Mouse (Mus musculus): ENCODE results near the gene Zfp446.

DNA sequence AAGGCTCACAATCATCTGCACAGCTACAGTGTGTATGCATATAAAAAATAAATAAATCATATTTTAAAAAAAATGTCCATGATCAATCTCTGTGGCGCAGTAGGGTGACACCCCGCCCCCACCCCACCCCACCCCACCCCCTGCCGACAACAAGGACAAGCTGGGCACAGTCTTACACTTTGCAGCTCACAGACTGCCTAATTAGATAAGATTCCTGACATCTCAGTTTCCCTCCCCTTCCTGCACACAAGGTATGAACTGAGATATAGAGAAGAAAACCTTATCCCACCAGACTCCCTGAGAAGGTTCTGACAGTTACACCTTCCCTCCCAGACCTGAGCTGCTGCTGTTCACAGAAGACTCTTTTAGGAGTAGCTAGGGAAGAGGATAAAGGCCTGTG, 42.8 kb upstream of the Zfp446 start:
- TF ChIP-seq UBTF (IDR thresholded peaks at IDR 0.05; ENCODE audit: low read depth, low read length) (no peak), CTCF (conservative IDR thresholded peaks at IDR 0.05 in 1 of 2, IDR thresholded peaks at IDR 0.05 in 1 of 2; ENCODE audit: low read depth in 2 of 2, low read length in 2 of 2) (no peak), EP300 (IDR thresholded peaks at IDR 0.05; ENCODE audit: low read length) (no peak), MEF2A (IDR thresholded peaks at IDR 0.05; ENCODE audit: borderline replicate concordance, low read depth, low read length) (no peak), MYC (IDR thresholded peaks at IDR 0.05; ENCODE audit: low read depth, low read length) (no peak), TCF12 (IDR thresholded peaks at IDR 0.05; ENCODE audit: low read depth, low read length) (no peak)

Data from CH12.LX (cell line).